Mouse (Mus musculus): ENCODE results near the gene Nhlrc1. TPM values are rescaled to one million over a fixed set of nuclear protein-coding genes. Genes with fewer than 3 reads are reported as not detected.

The Nhlrc1 gene
- polyA plus RNA-seq (2015; fragmentation: Nextera tagmentation; extraction: Ambion mirVana), result 1.1 and 1.2 TPM in 2 replicates

DNA sequence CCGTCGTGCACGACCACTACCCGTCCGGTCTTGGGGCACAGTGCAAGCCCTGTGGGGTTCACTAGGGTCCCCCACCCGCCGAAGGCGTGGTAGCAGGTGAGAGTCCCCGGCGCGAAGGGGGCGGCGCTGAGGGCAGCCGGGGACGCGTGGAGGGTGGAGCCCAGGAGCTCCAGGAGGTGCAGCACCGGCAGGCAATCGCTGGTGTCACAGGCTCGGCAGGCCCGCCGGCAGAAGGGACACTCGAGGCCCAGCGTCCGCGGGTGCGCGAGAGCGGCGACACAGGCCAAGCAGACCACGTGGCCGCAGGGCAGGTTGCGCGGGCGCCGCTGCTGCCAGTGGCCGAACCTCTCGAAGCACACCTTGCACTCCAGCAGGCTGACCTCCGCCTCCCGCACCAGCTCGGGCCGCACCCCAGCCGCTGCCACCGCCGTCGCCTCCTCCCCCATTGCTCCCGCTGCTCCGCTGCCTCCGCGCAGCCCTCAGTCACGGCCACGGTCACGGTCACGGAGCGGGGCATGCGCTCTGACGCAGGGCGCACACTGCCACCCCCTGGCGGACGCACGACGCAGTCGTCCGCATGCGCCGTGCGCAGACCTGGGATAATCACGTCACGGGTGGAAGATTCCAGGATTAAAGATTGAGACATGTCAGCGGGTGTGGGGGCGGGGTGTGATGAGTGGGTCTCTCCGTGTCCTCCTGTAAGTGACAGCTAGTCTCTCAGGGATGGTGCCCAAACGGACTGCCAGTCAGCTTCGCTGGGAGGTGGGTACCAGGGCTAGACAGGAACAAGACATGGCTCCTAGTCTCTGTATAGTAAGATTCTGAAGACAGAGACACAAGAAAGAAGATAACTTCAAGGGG, at the start of gene Nhlrc1:
Gene Nhlrc1, minus strand, starts transcription at position 517 of the 861 bp plus-strand sequence.
- peak; percentile 79 for DNase-seq (ENCODE audit: low spot score)

DNA sequence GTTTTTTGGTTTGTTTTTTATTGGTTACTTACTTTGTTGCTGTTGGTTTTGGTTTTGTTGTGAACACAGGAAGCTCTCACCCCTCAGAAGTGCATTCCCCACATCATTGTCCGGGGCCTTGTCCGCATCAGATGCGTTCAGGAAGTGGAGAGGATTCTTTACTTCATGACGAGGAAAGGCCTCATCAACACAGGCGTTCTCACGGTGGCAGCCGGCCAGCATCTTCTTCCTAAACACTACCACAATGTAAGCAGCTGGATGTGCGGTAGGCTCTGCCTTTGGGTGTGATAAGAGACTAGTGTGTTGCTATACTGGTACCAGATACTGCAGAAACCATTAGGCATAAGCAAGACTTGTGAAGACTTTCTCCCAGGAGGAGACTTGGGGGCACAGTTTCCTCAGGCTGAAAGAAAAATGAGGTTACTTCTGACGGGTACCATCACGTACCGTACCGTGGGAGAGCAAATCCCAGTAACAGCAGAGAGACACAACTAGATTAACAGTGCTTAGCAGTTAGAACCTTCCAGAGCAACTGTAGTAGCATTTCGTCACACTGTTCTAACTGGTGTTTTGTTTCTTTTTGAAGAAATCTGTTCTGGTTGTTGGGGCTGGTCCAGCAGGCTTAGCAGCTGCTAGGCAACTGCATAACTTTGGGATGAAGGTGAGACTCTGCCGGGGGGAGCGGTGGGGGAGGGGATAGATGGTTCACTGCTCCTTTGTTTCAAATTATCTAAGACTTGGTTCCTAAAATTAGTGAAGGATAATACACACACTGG, 49.5 kb upstream of the Nhlrc1 start:
- no peak for DNase-seq (ENCODE audit: low spot score)

DNA sequence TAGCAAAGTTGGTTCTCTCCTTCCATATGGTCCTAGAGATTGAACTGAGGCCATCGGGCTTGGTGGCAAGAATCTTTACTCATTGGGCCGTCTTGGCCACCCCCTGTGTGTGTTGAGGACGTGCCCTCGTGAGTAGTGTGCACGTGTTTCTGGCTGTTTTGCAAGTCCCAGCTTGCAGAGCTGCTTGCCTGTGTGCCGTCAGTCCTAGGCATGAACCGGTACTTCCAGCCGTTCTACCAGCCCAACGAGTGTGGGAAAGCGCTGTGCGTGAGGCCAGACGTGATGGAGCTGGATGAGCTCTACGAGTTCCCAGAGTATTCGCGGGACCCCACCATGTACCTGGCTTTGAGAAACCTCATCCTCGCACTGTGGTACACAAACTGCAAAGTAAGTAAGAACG, 48.1 kb upstream of the Nhlrc1 start:
- no peak for DNase-seq (ENCODE audit: low spot score)

DNA sequence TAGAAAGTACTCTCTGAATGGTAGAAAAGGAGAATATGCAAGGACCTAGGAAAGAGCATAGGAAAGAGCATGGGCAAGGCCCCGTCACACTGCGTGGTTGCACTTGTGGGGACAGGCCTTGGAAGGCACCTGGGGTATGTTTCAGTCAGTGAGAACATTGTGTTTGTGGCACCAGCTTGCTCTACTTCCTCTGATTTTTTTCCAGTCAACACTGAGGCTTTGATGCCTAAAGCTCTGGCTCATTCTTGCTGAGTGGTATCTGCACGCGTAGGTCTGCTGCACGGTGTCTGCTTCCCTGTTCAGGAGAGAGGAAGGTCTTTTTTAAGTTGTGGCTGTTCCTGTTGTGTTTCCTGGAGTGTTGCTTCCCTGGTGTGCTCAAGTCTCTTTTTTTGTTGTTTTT, 42.1 kb upstream of the Nhlrc1 start:
- DNase-seq (ENCODE audit: low spot score), result peak; percentile 71

GRCm38 (mm10) chr13:47056126-47056525, 41.5 kb upstream of the Nhlrc1 start:
- peak; percentile 83 for DNase-seq (ENCODE audit: low spot score)

DNA sequence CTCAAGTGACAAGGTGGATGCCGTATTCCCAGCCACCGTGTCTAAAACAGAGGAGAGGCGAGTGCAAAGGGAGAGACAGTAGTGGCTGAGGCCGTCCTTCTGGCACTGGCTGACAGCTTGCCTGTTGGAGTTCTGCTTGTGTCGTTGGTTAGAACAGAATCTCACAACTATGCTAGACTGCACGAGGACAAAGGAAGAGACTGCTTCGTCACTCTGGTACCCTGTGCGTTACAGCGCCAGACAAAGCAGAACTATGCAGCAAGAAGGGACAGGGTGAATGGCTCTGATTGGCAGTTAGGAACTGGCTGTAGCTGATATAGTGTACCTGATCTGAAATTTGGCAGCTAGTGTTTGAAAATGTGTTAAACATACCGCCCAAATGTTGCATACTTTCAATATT, 39.3 kb upstream of the Nhlrc1 start:
- no peak for DNase-seq (ENCODE audit: low spot score)

- DNase-seq (ENCODE audit: low spot score), result no peak
Observed at GRCm38 (mm10) chr13:47050009-47050408, 35.4 kb upstream of the Nhlrc1 start.

DNA sequence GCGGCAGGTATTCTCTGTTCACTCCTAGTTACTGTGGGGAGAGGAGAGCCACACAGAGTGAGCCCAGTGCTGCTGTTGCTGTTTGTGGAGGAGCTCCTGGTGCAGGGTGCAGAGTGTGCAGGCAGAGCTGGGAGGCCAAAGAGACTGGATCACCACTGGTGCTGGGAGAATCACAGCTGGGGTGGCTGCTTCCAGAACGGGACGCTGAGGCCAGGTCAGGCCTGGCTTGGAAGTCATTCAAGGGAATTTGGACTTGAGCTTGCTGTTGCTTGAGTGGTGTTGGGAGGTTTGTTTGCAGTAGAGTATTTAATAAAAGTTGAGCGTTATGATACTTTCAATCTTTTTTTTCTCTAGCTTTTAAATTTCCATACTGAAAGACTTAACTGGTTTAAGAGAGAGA, 33.3 kb upstream of the Nhlrc1 start:
- DNase-seq (ENCODE audit: low spot score), result no peak

DNA sequence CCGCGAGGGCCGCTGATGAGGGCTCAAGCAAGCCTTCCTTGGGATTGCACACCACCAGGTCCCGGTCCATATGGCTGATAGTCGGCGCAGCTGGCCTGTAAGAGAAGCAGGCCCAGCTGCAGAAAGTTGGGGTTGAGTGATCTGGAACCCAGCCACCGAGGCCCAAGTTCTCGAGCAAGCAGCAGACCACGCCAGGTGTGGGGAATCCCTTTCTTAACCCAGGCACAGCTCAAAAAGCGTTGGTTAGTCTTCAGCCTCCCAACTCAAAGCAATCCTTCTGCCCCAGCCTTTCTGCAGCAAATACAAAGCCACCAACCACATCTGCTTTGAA, 29.9 kb upstream of the Nhlrc1 start, which contains the start of gene Tpmt:
Gene Tpmt, minus strand, starts transcription at position 121 of the 331 bp plus-strand sequence.
- DNase-seq (ENCODE audit: low spot score), result peak; percentile 39

GRCm38 (mm10) chr13:47043833-47044616, 29.4 kb upstream of the Nhlrc1 start:
- no peak for DNase-seq (ENCODE audit: low spot score)

- peak; percentile 98 for DNase-seq (ENCODE audit: low spot score)
Observed at GRCm38 (mm10) chr13:47043030-47043680, 28.5 kb upstream of the Nhlrc1 start, which contains the start of gene Kdm1b. Gene Kdm1b (plus strand): TSS chr13:47043499.

DNA sequence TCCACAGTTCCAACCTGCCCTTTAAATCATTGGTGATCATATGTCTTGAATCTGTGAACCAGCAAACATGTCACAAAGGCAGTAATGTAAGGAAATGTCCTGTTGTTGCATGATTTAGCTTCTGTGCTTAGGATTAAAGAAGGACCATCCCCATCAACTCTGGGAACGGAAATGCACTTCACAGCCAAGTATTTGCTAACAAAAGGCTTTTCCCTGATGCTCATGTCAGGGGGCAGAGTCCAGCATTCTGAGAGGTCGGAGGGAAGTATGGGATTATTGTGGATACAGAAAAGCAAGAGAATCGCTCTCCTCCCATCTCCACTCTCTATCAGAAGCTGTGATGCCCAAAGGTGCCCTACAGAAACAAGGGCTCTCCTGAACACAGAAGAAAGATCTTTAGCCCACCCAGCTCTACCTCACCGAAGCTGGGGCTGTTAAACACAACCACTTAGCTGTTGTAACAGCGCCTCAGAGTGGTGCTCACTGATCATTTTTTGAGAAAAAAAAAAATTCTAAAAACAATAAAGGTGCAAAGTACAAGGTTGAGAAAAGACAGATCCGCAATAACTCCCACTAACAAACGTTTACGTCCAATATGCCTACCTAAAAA, 27.5 kb upstream of the Nhlrc1 start:
- DNase-seq (ENCODE audit: low spot score), result peak; percentile 10

GRCm38 (mm10) chr13:47040061-47040460, 25.4 kb upstream of the Nhlrc1 start:
- no peak for DNase-seq (ENCODE audit: low spot score)

DNA sequence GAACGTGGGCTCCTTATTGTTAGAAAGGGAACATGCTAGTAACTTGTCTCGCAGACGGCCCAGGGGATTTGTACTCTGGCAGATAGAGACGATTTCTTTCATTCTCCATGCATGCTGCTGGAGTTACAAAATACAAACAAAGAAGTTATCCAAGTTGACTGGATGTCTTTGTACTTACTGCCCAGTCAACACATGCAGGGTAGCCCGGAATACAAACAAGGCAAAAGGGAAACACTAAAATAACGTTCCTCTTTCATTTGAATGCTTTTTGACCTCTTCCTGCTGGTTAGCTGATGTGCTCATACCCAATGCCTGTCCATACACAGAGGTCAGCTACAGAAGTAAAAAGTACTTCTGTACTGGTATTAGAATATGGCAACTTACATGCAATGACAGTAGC, 23.3 kb upstream of the Nhlrc1 start:
- no peak for DNase-seq (ENCODE audit: low spot score)

DNA sequence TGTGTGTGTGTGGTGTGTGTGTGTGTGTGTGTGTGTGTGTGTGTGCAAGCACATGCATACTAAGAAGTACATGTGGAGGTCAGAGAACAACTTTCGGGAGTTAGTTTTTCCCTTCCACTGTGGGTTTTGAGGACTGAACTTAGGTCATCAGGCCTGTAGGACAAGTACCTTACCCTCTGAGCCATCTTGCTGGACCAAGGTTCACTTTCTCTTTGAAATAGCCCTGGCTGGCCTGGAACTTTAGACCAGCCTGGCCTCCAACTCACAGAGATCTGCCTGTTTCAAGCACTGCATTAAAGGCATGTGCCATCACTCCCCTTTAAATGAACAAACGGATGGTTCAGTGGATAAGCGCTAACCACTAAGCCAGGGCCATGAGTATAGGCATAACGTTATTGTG, 19.0 kb upstream of the Nhlrc1 start:
- no peak for DNase-seq (ENCODE audit: low spot score)

DNA sequence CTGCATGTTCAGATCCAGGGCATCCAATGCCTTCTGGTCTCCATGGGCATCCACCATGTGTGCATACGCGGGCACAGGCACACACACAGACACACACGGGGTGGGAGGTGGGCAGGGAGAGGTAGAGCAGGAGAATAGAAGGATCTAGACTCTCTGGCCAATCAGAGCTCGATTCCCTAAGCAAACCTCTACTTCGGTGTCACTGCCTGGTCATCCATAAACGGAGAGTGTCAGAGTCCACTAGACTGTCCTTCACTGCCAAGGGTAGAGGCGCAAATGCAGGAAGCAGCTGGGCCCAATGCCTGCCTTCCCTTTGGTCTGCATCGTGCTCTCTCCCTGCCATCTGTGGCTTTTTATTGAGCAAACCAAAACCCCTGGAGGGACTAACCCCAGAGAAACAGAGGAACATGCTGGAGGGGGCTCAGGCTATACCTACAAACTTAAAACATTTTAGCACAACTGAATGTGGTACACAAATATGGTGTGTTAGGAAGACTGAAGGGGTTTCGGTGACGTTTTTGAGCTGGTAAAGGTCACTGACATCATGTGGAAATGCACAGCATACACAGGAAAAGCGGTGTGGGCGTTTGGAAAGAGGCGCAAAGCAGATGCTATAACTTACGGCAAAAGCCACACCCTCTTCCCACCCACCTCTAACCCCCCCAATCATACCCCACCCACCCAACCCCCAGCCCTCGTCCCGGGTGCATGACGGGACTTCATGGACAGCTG, 15.9 kb upstream of the Nhlrc1 start:
- DNase-seq (ENCODE audit: low spot score), result no peak

- no peak for DNase-seq (ENCODE audit: low spot score)
Observed at GRCm38 (mm10) chr13:47020798-47021197, 6.1 kb upstream of the Nhlrc1 start.

DNA sequence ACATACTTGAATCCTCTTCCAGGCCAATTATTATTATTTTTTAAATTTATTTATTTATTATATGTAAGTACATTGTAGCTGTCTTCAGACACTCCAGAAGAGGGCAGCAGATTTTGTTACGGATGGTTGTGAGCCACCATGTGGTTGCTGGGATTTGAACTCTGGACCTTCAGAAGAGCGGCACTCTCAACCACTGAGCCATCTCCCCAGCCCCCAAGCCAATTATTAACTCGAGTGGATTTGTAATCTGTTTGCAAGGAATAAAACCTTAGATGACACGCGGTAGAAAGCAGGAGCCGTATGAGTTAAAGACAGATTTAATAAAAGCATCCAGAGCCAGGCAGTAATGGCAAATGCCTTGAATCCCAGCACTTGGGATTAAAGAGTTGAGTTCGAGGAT, 5.1 kb upstream of the Nhlrc1 start:
- DNase-seq (ENCODE audit: low spot score), result no peak

DNA sequence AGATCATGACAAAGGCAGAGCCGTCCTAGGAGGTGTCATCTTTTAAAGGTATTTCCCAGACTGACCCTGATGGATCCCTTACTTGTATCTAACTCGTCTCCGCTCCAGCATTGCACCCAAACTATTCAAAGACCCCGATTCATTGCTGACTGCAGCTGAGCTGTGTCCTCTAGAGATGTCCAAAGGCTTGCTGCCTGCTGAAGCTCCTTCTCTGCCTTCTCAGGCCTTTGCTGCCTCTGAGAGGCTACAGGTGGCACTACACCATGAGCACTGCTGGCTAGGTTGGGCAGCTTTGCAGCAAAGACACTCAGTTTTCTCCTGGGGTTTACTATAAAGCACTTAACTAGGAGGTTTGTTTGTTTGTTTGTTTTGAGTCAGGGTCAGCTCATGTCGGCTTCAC, 2.6 kb upstream of the Nhlrc1 start:
- peak; percentile 39 for DNase-seq (ENCODE audit: low spot score)

DNA sequence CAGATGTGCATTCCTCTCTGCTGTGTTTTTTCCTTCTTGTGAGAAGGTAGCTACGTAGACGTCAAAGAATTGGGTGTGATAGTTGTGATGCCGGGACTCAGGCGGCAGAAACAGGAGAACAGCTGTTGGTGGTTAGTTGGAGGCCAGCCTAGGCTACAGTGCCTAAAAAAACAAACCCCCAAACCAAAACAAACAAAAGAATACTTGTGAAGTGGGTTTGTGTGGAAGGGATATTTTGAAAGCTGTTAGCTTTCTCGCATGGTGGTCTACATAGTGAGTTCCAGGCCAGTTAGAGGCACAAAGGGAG, 498 bp upstream of the Nhlrc1 start:
- peak; percentile 21 for DNase-seq (ENCODE audit: low spot score)
